Mouse (Mus musculus) limb, embryonic 11.5 days (tissue): ENCODE results near the gene Hspa1b. TPM values are rescaled to one million over a fixed set of nuclear protein-coding genes. Genes with fewer than 3 reads are reported as not detected.
"Not testable (repeated sequence)": the region's sequence is repeated elsewhere in the genome, so short reads cannot be mapped to it uniquely, and the experiment has no call there.

Experiments used
- ATAC-seq: fragments of 200-750 bp; cut with Nextera tagmentation; 2 replicates; pipeline ENCODE4 v1.8.0; 2017; ENCODE audit warnings: low read depth; ENCODE audit not compliant: insufficient number of reproducible peaks, low FRiP score, low TSS enrichment
- DNase-seq: peaks from one replicate; pipeline ENCODE4 v3.0.0-alpha.2; 2015; ENCODE audit warnings: low spot score
- H3K27ac ChIP-seq: fragments of 300-500 bp; sonication (generic); replicated peaks from 2 replicates; pipeline ENCODE4 v1.5.1; 2014; ENCODE audit warnings: low read depth, mild to moderate bottlenecking, low read length
- H3K27me3 ChIP-seq: fragments of 300-500 bp; sonication (generic); 2 replicates; pipeline ENCODE4 v1.6.1; 2014; ENCODE audit warnings: mild to moderate bottlenecking, low read length, mixed read lengths; ENCODE audit not compliant: control insufficient read depth, insufficient read depth
- H3K36me3 ChIP-seq: fragments of 300-500 bp; sonication (generic); 2 replicates; pipeline ENCODE4 v1.6.1; 2014; ENCODE audit warnings: mild to moderate bottlenecking, low read length, moderate library complexity, mixed read lengths; ENCODE audit not compliant: control insufficient read depth, insufficient read depth
- H3K4me1 ChIP-seq: fragments of 300-500 bp; sonication (generic); 2 replicates; pipeline ENCODE4 v1.6.1; 2014; ENCODE audit warnings: low read length, mixed read lengths; ENCODE audit not compliant: control insufficient read depth, insufficient read depth
- H3K4me2 ChIP-seq: fragments of 300-500 bp; sonication (generic); 2 replicates; pipeline ENCODE4 v1.6.1; 2014; ENCODE audit warnings: low read depth, mild to moderate bottlenecking, moderate library complexity; ENCODE audit not compliant: severe bottlenecking
- H3K4me3 ChIP-seq: fragments of 300-500 bp; sonication (generic); 2 replicates; pipeline ENCODE4 v1.5.1; 2014; ENCODE audit warnings: low read depth, low read length
- H3K9ac ChIP-seq: fragments of 300-500 bp; sonication (generic); 2 replicates; pipeline ENCODE4 v1.6.1; 2014; ENCODE audit warnings: mild to moderate bottlenecking, low read length
- H3K9me3 ChIP-seq: fragments of 300-500 bp; sonication (generic); 2 replicates; pipeline ENCODE4 v1.6.1; 2016; ENCODE audit warnings: low read length; ENCODE audit not compliant: control insufficient read depth
- WGBS: fragments of 180-500 bp; shearing (Covaris S2); extraction: QIAGEN DNeasy Blood & Tissue Kit; methylation state at CpG from one replicate; pipeline ENCODE4 v1.1.7; 2014; 5-methylcytosine and 5-hydroxymethylcytosine counted together
- polyA plus RNA-seq: library from polyadenylated mRNA; unstranded; fragments of >200 nt; fragmentation: Nextera tagmentation; extraction: Ambion mirVana; gene quantifications from 2 replicates; pipeline ENCODE4 v1.2.1, GENCODE M21; 2014

The Hspa1b gene
- polyA plus RNA-seq, 1 experiment from 2014 or later = 0.43 TPM

DNA sequence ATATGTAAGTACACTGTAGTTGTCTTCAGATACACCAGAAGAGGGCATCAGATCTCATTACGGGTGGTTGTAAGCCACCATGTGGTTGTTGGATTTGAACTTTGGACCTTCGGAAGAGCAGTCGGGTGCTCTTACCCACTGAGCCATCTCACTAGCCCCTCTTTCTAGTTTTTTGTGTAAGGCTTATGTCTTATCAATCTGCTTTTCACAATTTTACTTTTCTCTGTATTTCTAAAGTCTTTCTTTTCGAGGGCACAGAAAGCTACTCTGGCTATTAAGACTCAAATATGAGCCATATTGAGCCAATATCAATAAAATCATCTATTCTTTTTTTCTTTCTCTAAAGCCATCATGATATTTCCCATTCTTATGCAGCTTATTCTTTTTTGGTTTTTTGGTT lies 36.2 kb upstream of the Hspa1b start:
- H3K27me3 ChIP-seq, ATAC-seq, H3K27ac ChIP-seq, DNase-seq, H3K4me3 ChIP-seq, H3K4me2 ChIP-seq, H3K9ac ChIP-seq, H3K4me1 ChIP-seq, H3K9me3 ChIP-seq: not testable (repeated sequence)
- WGBS = 95% methylated on average over 4 of the region's 4 CpGs
- peaks cover 20% of the 10 kb centered on the region for H3K36me3 ChIP-seq

DNA sequence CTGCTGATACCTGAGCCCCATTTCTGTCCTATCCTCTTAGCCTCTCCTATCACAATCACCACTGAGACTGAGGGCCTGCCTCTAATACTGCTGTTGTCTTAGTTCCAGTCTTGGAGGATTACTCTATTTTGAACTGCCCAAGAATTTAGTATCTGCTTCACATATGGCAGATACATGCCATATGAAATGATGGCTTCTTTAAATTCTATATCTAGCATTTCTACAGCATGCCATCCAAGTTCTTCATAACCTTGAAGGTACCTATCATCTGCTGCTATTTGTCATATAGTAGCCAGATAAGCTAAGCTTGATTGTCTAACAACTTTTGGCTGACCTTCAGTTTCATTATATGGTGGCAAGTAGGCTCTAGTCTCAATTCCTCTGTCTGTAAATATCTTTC lies 35.7 kb upstream of the Hspa1b start:
- no peak for DNase-seq
- peaks cover 20% of the 10 kb centered on the region for H3K36me3 ChIP-seq

GRCm38 (mm10) chr17:34984218-34984617 lies 25.2 kb upstream of the Hspa1b start:
- DNase-seq = no peak
- H3K4me2 ChIP-seq = no peak overlapping the region
- H3K36me3 ChIP-seq = peaks cover 9% of the 10 kb centered on the region; the same call in 1 of the 2 replicates

More for the DNA sequence above, 35.7 kb upstream of the Hspa1b start:
- no peaks in the 10 kb centered on the region for H3K27me3 ChIP-seq
- H3K4me3 ChIP-seq = no peak overlapping the region
- H3K4me2 ChIP-seq = no peak overlapping the region
- peaks cover 2% of the 10 kb centered on the region; the same call in 1 of the 2 replicates for H3K4me1 ChIP-seq
- H3K9me3 ChIP-seq = no peaks in the 10 kb centered on the region
- H3K27ac ChIP-seq = no peak overlapping the region
- H3K9ac ChIP-seq = no peak overlapping the region
- no peak for ATAC-seq

DNA sequence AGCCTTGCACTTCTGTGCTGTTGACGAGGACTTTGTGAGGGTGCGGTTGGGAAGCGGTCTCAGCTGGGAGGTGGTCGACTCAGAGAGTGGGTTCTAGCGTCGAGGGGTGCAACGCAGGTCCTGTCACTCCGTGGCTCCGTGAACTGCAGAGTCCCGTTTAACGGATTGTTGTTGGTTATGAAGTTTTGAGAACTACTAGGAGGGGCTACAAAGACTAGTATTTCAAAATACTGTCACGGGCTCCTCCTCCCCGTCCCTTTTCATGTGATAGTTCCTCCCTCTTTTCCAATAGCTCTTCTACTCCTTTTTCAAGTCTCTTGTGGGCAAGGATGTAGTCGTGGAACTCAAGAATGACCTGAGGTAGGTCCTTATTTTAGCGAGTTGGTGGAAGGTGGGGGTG lies 23.3 kb upstream of the Hspa1b start:
- peak overlapping the region; percentile 81 for H3K4me2 ChIP-seq
- no peaks in the 10 kb centered on the region for H3K9me3 ChIP-seq
- WGBS = under 1% methylated on average over 15 of the region's 15 CpGs

More at GRCm38 (mm10) chr17:34984218-34984617, 25.2 kb upstream of the Hspa1b start:
- no peaks in the 10 kb centered on the region for H3K27me3 ChIP-seq
- H3K4me1 ChIP-seq = peaks cover 8% of the 10 kb centered on the region
- no peak overlapping the region for H3K9ac ChIP-seq
- no peak for ATAC-seq
- H3K4me3 ChIP-seq = no peak overlapping the region
- no peak overlapping the region for H3K27ac ChIP-seq
- 79% methylated on average over 2 of the region's 2 CpGs for WGBS
- H3K9me3 ChIP-seq = no peaks in the 10 kb centered on the region

DNA sequence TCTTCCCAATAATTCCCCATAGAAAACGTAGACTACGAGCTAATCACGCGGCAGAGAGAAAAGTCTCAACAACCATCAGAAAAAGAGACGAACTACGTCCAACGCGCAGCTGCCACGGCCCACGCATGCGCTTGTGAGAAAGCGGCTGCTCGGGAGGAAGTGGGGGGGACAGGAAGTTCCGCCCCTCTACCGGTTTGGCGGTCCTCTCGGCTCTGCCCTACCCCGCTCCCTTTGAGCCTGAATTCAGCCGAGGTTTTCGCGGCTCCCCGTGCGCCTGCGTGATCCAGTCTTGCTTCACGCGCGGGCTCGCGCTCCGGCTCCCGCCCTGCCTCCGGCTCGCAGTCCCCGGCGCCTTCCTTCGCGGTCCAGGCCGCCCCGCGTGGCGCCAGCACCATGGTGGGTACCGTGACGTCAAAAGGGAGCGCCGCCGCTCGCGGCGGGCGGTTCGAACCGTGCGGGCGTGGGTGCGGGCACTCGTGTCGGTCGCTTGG lies 22.7 kb upstream of the Hspa1b start, which contains the start of gene Lsm2:
Lsm2 (plus strand) TSS at position 173 of the 491 bp plus-strand sequence.
- ATAC-seq (peak; percentile 93), DNase-seq (peak; percentile 91)
- Histone ChIP-seq H3K36me3 (peaks cover 9% of the 10 kb centered on the region; the same call in 1 of the 2 replicates), H3K4me1 (peaks cover 8% of the 10 kb centered on the region), H3K27me3 (no peaks in the 10 kb centered on the region), H3K4me3 (peak within 1 kb of the TSS; percentile 92), H3K27ac (peak within 1 kb of the TSS; percentile 96), H3K4me2 (peak within 1 kb of the TSS; percentile 81), H3K9ac (peak within 1 kb of the TSS; percentile 87), H3K9me3 (no peaks in the 10 kb centered on the region)
- under 1% methylated on average over 57 of the region's 58 CpGs for WGBS

More for the DNA sequence above, 23.3 kb upstream of the Hspa1b start:
- Histone ChIP-seq H3K9ac (peak overlapping the region; percentile 87), H3K36me3 (peaks cover 9% of the 10 kb centered on the region; the same call in 1 of the 2 replicates), H3K27me3 (no peaks in the 10 kb centered on the region), H3K4me1 (peaks cover 8% of the 10 kb centered on the region), H3K4me3 (peak overlapping the region; percentile 92), H3K27ac (peak overlapping the region; percentile 96; the same call in 1 of the 2 replicates)
- ATAC-seq (peak; percentile 51; the same call in 1 of the 2 replicates), DNase-seq (no peak)

DNA sequence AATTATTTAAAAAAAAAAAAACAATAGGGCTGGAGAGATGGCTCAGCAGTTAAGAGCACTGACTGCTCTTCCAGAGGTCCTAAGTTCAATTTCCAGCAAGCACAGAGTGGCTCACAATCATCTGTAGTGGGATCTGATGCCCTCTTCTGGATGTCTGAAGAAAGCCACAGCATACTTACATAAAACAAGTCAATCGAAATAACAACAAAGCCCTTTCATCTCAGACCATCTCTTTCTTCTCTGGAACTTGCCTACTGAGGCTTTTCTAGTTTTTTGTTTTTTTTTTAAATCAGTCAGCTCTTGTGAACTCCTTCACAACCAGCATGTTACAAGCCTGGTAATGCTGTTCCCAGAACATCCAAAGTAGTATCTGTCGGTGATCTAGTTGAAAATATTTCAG lies 21.6 kb upstream of the Hspa1b start:
- DNase-seq (no peak), ATAC-seq (no peak)
- no peaks in the 10 kb centered on the region for H3K9me3 ChIP-seq
- H3K27me3 ChIP-seq = no peaks in the 10 kb centered on the region
- H3K9ac ChIP-seq = no peak overlapping the region
- H3K4me2 ChIP-seq = peak overlapping the region; percentile 81
- H3K4me3 ChIP-seq = peak overlapping the region; percentile 92
- peaks cover 1% of the 10 kb centered on the region; the same call in 1 of the 2 replicates for H3K36me3 ChIP-seq
- H3K27ac ChIP-seq = no peak overlapping the region
- H3K4me1 ChIP-seq = peaks cover 8% of the 10 kb centered on the region
- WGBS = 23% methylated on average over 2 of the region's 2 CpGs

GRCm38 (mm10) chr17:34979631-34980030 lies 20.6 kb upstream of the Hspa1b start:
- Histone ChIP-seq H3K27ac (no peak overlapping the region), H3K27me3 (no peaks in the 10 kb centered on the region), H3K4me3 (no peak overlapping the region), H3K36me3 (no peaks in the 10 kb centered on the region), H3K4me1 (peaks cover 8% of the 10 kb centered on the region), H3K9me3 (no peaks in the 10 kb centered on the region), H3K9ac (no peak overlapping the region), H3K4me2 (no peak overlapping the region)
- DNase-seq (no peak), ATAC-seq (no peak)
- WGBS = 89% methylated on average over 4 of the region's 4 CpGs

DNA sequence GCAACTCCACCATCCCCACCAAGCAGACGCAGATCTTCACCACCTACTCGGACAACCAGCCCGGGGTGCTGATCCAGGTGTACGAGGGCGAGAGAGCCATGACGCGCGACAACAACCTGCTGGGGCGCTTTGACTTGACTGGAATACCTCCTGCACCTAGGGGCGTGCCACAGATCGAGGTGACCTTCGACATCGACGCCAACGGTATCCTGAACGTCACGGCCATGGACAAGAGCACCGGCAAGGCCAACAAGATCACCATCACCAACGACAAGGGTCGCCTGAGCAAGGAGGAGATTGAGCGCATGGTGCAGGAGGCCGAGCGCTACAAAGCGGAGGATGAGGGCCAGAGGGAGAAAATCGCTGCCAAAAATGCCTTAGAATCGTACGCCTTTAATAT lies 19.2 kb upstream of the Hspa1b start:
- Histone ChIP-seq H3K4me2 (no peak overlapping the region), H3K9me3 (no peaks in the 10 kb centered on the region), H3K27me3 (no peaks in the 10 kb centered on the region), H3K36me3 (no peaks in the 10 kb centered on the region), H3K9ac (no peak overlapping the region), H3K27ac (no peak overlapping the region), H3K4me3 (no peak overlapping the region), H3K4me1 (peaks cover 8% of the 10 kb centered on the region)
- DNase-seq = no peak
- WGBS = 89% methylated on average over 27 of the region's 27 CpGs
- ATAC-seq = no peak

- no peaks in the 10 kb centered on the region for H3K9me3 ChIP-seq
- H3K4me1 ChIP-seq = peaks cover 2% of the 10 kb centered on the region; the same call in 1 of the 2 replicates
- DNase-seq (no peak), ATAC-seq (no peak)
- H3K27me3 ChIP-seq = no peaks in the 10 kb centered on the region
- 95% methylated on average over 20 of the region's 20 CpGs for WGBS
- no peak overlapping the region for H3K4me3 ChIP-seq
- no peak overlapping the region for H3K27ac ChIP-seq
- H3K9ac ChIP-seq = no peak overlapping the region
- no peaks in the 10 kb centered on the region for H3K36me3 ChIP-seq
- H3K4me2 ChIP-seq = no peak overlapping the region
Observed at GRCm38 (mm10) chr17:34977000-34977399, 18.0 kb upstream of the Hspa1b start.
